Mouse (Mus musculus): ENCODE data around the gene Gm6812. TPM values are rescaled to one million over a fixed set of nuclear protein-coding genes. Genes with fewer than 3 reads are reported as not detected.

Gene Gm6812
- not detected in 2 replicates for polyA plus RNA-seq (2015; fragmentation: Nextera tagmentation; extraction: Ambion mirVana)

GRCm38 (mm10) chrX:68892953-68893352, at the start of gene Gm6812:
TSS of gene Gm6812 (minus strand) at chrX:68893053.

Other genes with a start within 250 kb of the Gm6812 start
- 28.6 and 28.9 TPM in 2 replicates for gene Fmr1, start 214.5 kb downstream of the Gm6812 start, polyA plus RNA-seq (2015; fragmentation: Nextera tagmentation; extraction: Ambion mirVana)
- not detected in 2 replicates for gene Fmr1nb, start 131.2 kb downstream of the Gm6812 start, polyA plus RNA-seq (2015; fragmentation: Nextera tagmentation; extraction: Ambion mirVana)
- 1.5 and 1.9 TPM in 2 replicates for gene Gm14698, start 72.0 kb downstream of the Gm6812 start, polyA plus RNA-seq (2015; fragmentation: Nextera tagmentation; extraction: Ambion mirVana)